Mouse (Mus musculus): ENCODE results near the gene Rnf180. TPM values are rescaled to one million over a fixed set of nuclear protein-coding genes. Genes with fewer than 3 reads are reported as not detected.
A peak's percentile ranks its signal among the peaks of the same experiment; 100 is the strongest.

Gene Rnf180
- total RNA-seq, 2 experiments from 2014 or later: 0.14 TPM; not detected in 1

- intact Hi-C loops (cut with DNase I): no loop called here
- no peak overlapping the region for H3K27ac ChIP-seq
- peak; percentile 26 for DNase-seq
- H3K4me3 ChIP-seq: peak overlapping the region; percentile 26; the same call in 1 of the 2 replicates
- no peak for TF ChIP-seq CTCF (IDR thresholded peaks at IDR 0.05)
Observed at GRCm38 (mm10) chr13:105291816-105292215, 2.8 kb downstream of the Rnf180 start.

- no peak for TF ChIP-seq CTCF (IDR thresholded peaks at IDR 0.05)
- Histone ChIP-seq H3K27ac (no peak overlapping the region), H3K4me3 (no peak overlapping the region)
- intact Hi-C loops (cut with DNase I): no loop called here
- DNase-seq: no peak
Observed at GRCm38 (mm10) chr13:105290594-105290993, 4.0 kb downstream of the Rnf180 start.

- intact Hi-C loops (cut with DNase I): no loop called here
- DNase-seq: no peak
- TF ChIP-seq CTCF (IDR thresholded peaks at IDR 0.05): no peak
- Histone ChIP-seq H3K4me3 (no peak overlapping the region), H3K27ac (no peak overlapping the region)
Observed at GRCm38 (mm10) chr13:105290021-105290420, 4.6 kb downstream of the Rnf180 start.

DNA sequence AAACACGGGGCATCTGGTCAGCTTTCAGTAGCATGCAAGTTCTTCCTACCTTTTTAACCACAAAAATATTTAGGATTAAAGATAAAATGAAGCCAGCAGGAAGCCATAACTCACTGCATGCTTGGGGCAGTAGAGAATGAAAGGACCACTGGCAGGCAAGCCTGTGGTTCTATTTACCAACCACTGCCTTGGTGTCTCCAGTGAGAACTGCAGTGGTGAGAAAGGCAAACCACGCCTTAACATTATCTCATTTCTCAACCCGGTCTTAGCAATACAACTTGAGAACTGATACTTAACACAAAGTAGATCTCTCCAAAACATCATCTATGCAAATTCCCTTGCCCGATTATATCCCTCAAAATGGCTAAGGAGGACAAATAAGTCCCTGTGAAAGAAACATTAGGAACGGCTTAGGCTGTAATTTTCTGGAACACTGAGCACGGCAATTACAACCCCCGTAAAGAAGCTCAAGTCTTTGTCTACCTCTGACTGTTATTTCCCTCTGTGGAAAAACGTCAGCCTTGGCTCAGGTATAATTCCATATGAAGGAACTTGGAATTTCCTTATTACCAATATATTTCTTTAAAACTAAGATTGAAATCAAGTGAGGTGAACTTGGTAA lies 15.1 kb downstream of the Rnf180 start:
- Histone ChIP-seq H3K27ac (no peak overlapping the region), H3K4me3 (no peak overlapping the region)
- DNase-seq: no peak
- TF ChIP-seq CTCF (IDR thresholded peaks at IDR 0.05): no peak
- intact Hi-C loops (cut with DNase I): no loop called here

DNA sequence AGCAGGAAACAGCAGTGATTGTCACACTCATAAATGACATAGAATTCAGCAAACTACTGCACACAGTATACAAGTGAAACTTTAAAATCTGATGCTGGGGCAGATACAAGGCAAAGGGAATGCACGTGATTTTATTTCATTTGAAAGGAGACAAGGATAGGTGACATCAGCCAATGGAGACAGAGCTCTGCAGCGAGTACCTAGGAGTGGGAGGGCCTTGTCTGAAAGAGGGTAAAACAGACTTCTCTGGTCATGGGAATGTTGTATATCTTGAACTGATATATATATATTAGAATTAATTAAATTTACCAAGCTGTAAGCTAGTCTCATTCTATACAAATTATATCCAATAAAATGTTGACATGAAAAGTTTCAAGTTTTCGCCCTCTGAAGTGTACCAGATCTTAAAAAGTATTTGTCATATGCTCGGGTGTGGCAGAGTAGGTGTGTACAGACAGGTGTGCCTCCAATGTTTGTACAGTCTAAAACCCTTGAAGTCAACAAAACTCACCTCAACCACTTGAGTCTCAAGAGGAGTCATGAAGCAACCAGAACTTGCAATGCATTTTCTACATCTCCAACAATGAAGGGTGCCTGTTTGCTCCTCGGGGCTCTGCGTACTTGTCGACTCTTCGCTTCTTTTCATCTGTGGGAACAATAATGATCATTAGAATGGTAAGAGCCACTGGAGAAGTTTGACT lies 24.1 kb downstream of the Rnf180 start:
- intact Hi-C loops (cut with DNase I): no loop called here
- H3K4me3 ChIP-seq: no peak overlapping the region
- no peak for TF ChIP-seq CTCF (IDR thresholded peaks at IDR 0.05)
- H3K27ac ChIP-seq: no peak overlapping the region
- no peak for DNase-seq

DNA sequence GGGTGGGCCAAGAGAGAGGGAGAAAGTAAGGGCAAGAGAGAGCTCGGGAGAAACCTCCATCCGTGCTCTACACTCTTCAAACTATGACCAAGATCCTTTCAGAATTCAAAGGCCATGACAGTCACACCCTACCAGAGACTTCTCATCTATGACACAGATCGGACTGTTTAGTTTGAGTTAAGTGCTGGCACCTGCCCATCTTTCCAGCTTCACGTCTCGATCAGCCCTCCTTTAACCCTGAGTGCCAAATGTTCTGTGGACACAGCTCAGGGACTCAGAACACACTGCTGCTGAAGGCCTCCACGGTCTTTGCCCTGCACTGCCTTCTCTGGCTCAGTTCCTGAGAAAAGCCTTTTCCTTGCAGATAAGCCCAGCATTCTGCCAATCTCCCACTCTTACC lies 27.2 kb downstream of the Rnf180 start:
- H3K4me3 ChIP-seq: no peak overlapping the region
- H3K27ac ChIP-seq: no peak overlapping the region
- DNase-seq: no peak
- TF ChIP-seq CTCF (IDR thresholded peaks at IDR 0.05): no peak
- intact Hi-C loops (cut with DNase I): no loop called here

DNA sequence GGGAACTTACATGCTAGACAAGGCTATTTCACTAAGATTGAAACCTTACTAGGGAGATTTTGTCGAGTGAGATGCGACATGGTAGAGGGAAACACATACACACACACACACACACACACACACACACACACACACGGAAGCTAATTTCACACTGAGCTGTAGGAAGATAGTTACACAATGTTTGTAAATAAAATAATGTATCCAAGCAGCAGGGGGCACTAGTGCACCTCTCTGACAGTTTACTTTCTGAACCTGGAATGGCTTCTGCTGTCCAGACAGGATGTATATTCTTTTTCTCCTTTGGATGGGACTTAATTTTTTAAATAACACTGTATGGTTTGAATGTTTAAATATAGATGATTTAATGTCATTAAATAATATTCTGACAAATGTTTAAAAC lies 27.9 kb downstream of the Rnf180 start:
- no peak for DNase-seq
- TF ChIP-seq CTCF (IDR thresholded peaks at IDR 0.05): peak; percentile 56
- Histone ChIP-seq H3K27ac (no peak overlapping the region), H3K4me3 (no peak overlapping the region)
- intact Hi-C loops (cut with DNase I): no loop called here

DNA sequence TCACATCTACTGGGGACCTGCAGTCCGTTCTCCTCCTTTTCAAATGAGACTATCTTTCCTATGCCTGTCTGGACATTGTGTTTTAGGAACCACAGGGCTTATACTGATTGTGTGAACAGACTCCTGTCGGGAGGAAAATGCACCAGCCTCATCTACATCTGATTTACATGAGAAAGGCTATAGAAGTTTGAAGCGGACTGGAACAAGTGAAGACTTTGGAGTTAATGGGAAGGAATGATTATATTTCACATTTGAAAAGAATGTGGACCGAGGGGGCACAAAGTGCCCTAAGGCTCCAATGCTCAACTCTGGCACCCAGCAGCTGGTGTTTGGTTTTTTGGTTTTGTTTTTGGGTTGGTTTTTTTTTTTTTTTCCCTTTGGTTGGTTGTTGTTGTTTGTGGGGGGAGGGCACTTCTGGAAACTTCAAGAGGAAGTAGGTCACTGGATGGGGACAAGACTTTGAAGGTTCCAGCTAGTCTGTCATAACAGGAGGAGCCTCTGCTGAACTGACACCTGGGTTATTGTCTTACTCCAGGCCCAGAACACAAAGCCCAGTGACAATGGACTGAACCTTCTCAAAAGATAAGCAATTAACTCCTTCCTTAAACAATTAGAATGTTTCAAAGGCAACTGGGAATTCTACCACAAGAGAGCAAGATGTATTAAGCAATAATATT lies 37.7 kb downstream of the Rnf180 start:
- Histone ChIP-seq H3K27ac (no peak overlapping the region), H3K4me3 (no peak overlapping the region)
- no peak for DNase-seq
- intact Hi-C loops (cut with DNase I): no loop called here
- TF ChIP-seq CTCF (IDR thresholded peaks at IDR 0.05): no peak

DNA sequence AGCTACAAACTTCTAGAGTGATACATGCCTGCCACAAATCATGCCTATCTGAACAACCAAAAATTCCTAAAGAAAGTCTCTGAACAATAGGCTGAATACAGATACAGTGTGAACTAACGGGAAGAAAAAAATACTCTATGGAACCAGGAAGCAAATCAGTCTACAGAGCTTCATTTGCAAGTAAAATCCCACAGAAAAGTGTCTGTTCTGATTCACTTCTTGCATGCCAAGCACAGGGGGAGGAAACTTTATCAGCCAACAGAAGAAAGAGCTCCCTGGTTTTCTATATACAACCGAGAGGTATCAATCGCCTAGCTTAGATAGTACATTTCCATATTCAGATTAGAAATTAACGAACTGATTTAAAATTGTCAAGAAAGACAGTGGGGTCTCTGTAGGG lies 43.8 kb downstream of the Rnf180 start:
- no peak overlapping the region for H3K27ac ChIP-seq
- no peak for DNase-seq
- intact Hi-C loops (cut with DNase I): no loop called here
- TF ChIP-seq CTCF (IDR thresholded peaks at IDR 0.05): no peak
- no peak overlapping the region for H3K4me3 ChIP-seq

- DNase-seq: no peak
- H3K27ac ChIP-seq: no peak overlapping the region
- TF ChIP-seq CTCF (IDR thresholded peaks at IDR 0.05): no peak
- H3K4me3 ChIP-seq: no peak overlapping the region
- intact Hi-C loops (cut with DNase I): no loop called here
Observed at GRCm38 (mm10) chr13:105250264-105250663, 44.4 kb downstream of the Rnf180 start.

- Histone ChIP-seq H3K27ac (no peak overlapping the region), H3K4me3 (no peak overlapping the region)
- no peak for TF ChIP-seq CTCF (IDR thresholded peaks at IDR 0.05)
- no peak for DNase-seq
- intact Hi-C loops (cut with DNase I): no loop called here
Observed at GRCm38 (mm10) chr13:105249599-105249998, 45.0 kb downstream of the Rnf180 start.

- TF ChIP-seq CTCF (IDR thresholded peaks at IDR 0.05): no peak
- intact Hi-C loops (cut with DNase I): no loop called here
- no peak for DNase-seq
- Histone ChIP-seq H3K27ac (no peak overlapping the region), H3K4me3 (no peak overlapping the region)
Observed at GRCm38 (mm10) chr13:105247691-105248090, 46.9 kb downstream of the Rnf180 start.

GRCm38 (mm10) chr13:105240810-105241209 lies 53.8 kb downstream of the Rnf180 start:
- Histone ChIP-seq H3K4me3 (no peak overlapping the region), H3K27ac (no peak overlapping the region)
- intact Hi-C loops (cut with DNase I): no loop called here
- peak; percentile 19; the same call in 1 of the 2 replicates for TF ChIP-seq CTCF (IDR thresholded peaks at IDR 0.05)
- no peak for DNase-seq

All from gastrocnemius, adult 2 months (tissue).